In the genomic region with DNA sequence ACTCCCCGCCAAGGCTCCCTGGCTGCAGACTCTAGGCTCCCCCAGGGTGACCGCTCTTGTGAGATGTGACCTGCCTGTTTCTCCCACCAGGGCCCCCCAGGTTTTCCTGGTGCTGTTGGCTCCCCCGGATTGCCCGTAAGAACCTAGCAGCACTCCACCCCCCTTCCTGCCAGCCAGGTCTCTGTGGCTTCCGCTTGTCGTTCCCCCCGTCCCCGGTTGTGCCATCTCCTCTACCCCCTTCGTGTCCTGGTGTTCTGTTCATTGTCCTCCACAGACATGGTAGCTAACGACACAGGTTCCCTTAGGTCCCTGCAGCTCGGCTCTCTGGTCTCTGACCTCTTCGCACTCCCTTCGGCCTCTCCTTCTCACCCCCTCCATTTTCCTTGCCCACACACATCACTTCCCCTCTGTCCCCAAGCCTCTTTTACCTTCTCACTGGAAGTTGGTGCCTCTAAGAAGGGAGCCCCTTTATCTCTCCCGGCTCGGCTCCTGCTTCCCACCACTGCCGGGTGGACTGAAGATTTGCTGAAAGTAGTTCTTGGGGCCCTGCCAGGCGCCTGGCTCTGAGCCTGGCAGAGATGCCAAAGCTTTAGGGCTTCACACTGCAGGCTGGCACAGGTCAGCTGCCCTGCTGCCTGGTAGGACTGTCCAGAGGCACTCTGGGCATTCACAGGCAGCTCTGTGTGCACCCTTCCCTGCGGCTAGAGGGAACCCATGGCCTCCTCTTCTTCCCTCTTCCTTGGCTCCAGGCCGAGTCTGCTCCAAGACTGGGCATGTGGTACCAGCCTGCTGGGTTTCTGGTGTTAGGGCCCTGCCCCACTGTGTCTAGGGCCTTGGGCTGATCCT, we compare ENCODE assay signal across 8 mouse cellular contexts. TPM values are rescaled to one million over a fixed set of nuclear protein-coding genes. Genes with fewer than 3 reads are reported as not detected.
DNase-seq lines count a peak whose midpoint lies in the region; ATAC-seq and TF ChIP-seq lines count a peak whose summit lies in the region.

No protein-coding gene starts in this region.

- no peak overlapping the region for H3K27ac ChIP-seq in kidney, embryonic 16.5 days (ENCODE audit: low read length)
- H3K27ac ChIP-seq in left cerebral cortex, adult 2 months: 0 out of 2 replicates have a peak overlapping the region, but pooled peaks have one; percentile 13

- DNase-seq in kidney, adult 18-20 months: peak; percentile 86
- peak; percentile 86 for DNase-seq in adrenal gland, postnatal 14 days
- peak; percentile 89 for DNase-seq in heart, postnatal 4 days
- peak; percentile 64 to 70 for DNase-seq in left cerebral cortex, adult 2 months (ENCODE audit: extremely low spot score in 1 of 2, low spot score in 2 of 2)
- DNase-seq in right cerebral cortex, adult 18-20 months: peak; percentile 68
- no peak for DNase-seq in spleen, postnatal 10 days (ENCODE audit: low spot score in 2 of 2)

- H3K9me3 ChIP-seq in kidney, embryonic 16.5 days (ENCODE audit: low read length): no peaks in the 10 kb centered on the region

- intact Hi-C loops in left cerebral cortex, adult 2 months (cut with DNase I): loop anchor here (10.0 kb wide), 1 partner anchor 297 kb away; no protein-coding TSS in a partner anchor

- ATAC-seq in kidney, embryonic 16.5 days (ENCODE audit: low FRiP score, low TSS enrichment): no peak
- peak; percentile 34; the same call in 1 of the 2 replicates for ATAC-seq in frontal cortex, adult (ENCODE audit: low TSS enrichment)

- TF ChIP-seq CTCF in left cerebral cortex, adult 2 months (IDR thresholded peaks at IDR 0.05): no peak; the same call in 1 of the 2 replicates

- no peak overlapping the region for H3K9ac ChIP-seq in kidney, embryonic 16.5 days (replicated peaks; ENCODE audit: low read length)

- WGBS in kidney, embryonic 16.5 days: 72% methylated on average over 19 of the region's 19 CpGs

- peaks cover 7% of the 10 kb centered on the region; the same call in 1 of the 2 replicates for H3K4me1 ChIP-seq in kidney, embryonic 16.5 days (ENCODE audit: insufficient read depth, low read length)

- H3K4me2 ChIP-seq in kidney, embryonic 16.5 days (replicated peaks; ENCODE audit: low read depth, low read length): no peak overlapping the region

- H3K36me3 ChIP-seq in kidney, embryonic 16.5 days (ENCODE audit: insufficient read depth, low read length): no peaks in the 10 kb centered on the region

- no peaks in the 10 kb centered on the region; the same call in 1 of the 2 replicates for H3K27me3 ChIP-seq in kidney, embryonic 16.5 days (ENCODE audit: insufficient read depth, low read length)

- no peak overlapping the region for H3K4me3 ChIP-seq in kidney, embryonic 16.5 days (ENCODE audit: low read length)
- H3K4me3 ChIP-seq in left cerebral cortex, adult 2 months: no peak overlapping the region

RNA-seq across cellular contexts. Expression of a gene that starts 20.8 kb away (rescaled TPM):
- polyA plus RNA-seq in kidney, embryonic 16.5 days (2015; fragmentation: Nextera tagmentation; extraction: Ambion mirVana): 85.5 and 90.9 TPM in 2 replicates
- 55.1 and 56.9 TPM in 2 replicates for total RNA-seq in adrenal gland, postnatal 14 days (2021)
- total RNA-seq in heart, postnatal 4 days (2021): 10 to 100 TPM; 40.5 to 42.1 TPM
- 10 to 100 TPM; 65.6 to 81.3 TPM for total RNA-seq in left cerebral cortex, adult 2 months (2021)

RNA-seq across cellular contexts. Expression of a gene that starts 33.9 kb away (rescaled TPM):
- polyA plus RNA-seq in kidney, embryonic 16.5 days (2015; fragmentation: Nextera tagmentation; extraction: Ambion mirVana): 41.2 and 48.8 TPM in 2 replicates
- 20.0 and 21.3 TPM in 2 replicates for total RNA-seq in adrenal gland, postnatal 14 days (2021)
- 10 to 100 TPM; 33.1 to 34.7 TPM for total RNA-seq in heart, postnatal 4 days (2021)
- 10 to 100 TPM; 16.2 to 20.1 TPM for total RNA-seq in left cerebral cortex, adult 2 months (2021)

RNA-seq across cellular contexts. Expression of a gene that starts 57.6 kb away (rescaled TPM):
- 0.19 and 0.31 TPM in 2 replicates for polyA plus RNA-seq in kidney, embryonic 16.5 days (2015; fragmentation: Nextera tagmentation; extraction: Ambion mirVana)
- 0.48 and 0.90 TPM in 2 replicates for total RNA-seq in adrenal gland, postnatal 14 days (2021)
- not detected for total RNA-seq in heart, postnatal 4 days (2021)
- 1 to 10 TPM; 1.7 to 2.1 TPM for total RNA-seq in left cerebral cortex, adult 2 months (2021)

Comparison
In these comparisons a context has a peak if more than half of its experiments do, and no peak if none do; other contexts are left out.
1. DNase-seq: peak in kidney, adult 18-20 months (single experiment), adrenal gland, postnatal 14 days (single experiment), heart, postnatal 4 days (single experiment), left cerebral cortex, adult 2 months (2 of 2) and right cerebral cortex, adult 18-20 months (single experiment); none in spleen, postnatal 10 days (0 of 2).